Mouse (Mus musculus) ovary, adult 18-20 months (tissue): ENCODE measurements around the gene Sfn.

Source experiments
- DNase-seq: peaks from one replicate; pipeline ENCODE4 v3.0.0; 2022; ENCODE audit warnings: low spot score, mixed read lengths

Sfn gene

DNA sequence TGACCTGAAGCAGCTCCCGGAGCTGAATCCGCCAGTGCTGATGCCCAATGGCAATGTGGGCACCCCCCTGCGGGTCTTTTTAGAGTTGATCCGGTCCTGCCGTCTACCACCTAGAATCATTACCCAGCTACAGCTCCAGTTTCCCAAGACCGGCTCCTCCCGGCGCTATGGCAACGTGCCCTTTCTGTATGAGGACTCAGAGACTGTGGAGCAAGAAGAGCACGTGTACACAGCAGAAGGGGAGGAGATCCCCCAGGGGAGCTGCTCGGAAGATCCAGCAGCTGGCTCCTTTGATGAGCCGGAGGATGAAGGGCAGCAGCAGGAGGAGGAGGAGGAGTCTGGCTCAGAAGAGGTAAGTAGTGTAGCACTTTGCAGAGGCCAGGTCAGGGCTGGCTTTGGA lies 24.0 kb downstream of the Sfn start:
- DNase-seq = no peak

DNA sequence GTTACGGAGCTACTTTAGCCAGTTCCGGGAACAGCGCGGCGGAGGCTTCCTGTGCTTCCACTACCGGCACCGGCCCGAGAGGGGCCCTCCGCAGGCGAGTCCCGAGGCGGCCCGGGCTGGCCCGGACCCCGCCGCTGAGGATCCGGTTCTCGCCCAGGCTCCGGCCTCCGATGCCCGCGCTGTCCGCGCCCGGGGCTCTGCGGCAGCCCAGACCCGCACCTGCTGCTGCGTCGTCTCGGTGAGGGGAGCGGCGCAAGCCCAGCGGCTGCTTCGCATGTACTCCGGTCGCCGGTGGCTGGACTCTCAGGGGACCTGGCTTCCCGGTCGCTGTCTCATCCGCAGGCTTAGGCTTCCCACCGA lies 27.1 kb downstream of the Sfn start:
- no peak for DNase-seq

DNA sequence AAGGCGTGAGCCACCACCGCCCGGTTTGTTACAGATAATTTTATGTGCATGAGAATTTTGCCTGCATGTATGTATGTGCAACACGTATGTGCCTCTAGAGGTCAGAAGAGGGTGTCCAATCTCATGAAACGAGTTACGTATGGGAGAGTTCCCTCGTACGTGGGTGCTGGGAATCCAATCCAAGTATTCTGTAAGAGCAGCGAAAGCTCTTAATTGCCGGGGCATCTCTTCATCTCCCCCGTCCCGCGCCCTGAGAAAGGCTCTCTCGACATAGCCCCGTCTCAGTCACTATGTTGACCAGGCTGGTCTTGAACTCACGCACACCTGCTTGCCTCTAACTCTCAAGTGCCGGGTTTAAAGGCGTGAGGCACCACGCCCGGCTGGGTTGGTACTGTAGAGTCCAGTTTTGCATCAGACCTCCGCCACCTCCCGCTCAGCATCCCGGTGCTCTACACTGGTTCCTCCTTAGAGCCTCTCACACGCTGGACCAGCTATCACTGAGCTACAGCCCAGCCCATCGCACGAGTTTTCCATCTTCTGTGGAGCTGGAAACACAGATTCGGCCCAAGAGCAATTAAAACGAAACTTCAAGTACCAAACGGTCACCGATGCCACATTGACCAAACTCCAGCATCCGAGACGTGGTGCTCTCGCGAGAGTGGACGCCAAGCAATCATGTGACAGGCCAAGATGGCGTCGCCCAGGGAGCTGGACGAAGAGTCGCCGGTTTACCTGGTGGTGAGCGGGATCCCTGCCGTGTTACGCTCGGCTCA lies 27.7 kb downstream of the Sfn start, which contains the start of gene Gpatch3:
TSS of gene Gpatch3 (plus strand) at position 676 of the 773 bp plus-strand sequence.
- peak; percentile 85 for DNase-seq

DNA sequence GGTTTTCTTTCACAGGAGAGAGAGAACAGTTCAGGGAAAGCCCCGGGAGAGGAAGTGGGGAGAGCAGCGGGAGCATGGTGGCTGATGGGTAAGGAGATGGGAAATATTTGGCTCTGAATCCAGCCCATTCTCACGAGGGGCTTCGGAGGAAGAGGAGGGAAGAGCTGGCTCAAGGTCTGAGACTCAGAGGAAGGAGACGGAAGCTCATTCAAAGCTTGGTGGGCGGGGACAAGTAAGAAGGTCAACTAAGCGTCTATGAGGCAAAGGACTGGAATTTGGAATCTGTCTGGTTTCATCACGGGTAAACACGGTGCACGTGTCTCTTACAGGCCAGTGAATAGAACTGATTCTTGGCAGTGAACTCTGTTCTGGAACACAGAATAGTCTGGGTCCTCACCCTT lies 31.9 kb downstream of the Sfn start:
- DNase-seq = peak; percentile 44

DNA sequence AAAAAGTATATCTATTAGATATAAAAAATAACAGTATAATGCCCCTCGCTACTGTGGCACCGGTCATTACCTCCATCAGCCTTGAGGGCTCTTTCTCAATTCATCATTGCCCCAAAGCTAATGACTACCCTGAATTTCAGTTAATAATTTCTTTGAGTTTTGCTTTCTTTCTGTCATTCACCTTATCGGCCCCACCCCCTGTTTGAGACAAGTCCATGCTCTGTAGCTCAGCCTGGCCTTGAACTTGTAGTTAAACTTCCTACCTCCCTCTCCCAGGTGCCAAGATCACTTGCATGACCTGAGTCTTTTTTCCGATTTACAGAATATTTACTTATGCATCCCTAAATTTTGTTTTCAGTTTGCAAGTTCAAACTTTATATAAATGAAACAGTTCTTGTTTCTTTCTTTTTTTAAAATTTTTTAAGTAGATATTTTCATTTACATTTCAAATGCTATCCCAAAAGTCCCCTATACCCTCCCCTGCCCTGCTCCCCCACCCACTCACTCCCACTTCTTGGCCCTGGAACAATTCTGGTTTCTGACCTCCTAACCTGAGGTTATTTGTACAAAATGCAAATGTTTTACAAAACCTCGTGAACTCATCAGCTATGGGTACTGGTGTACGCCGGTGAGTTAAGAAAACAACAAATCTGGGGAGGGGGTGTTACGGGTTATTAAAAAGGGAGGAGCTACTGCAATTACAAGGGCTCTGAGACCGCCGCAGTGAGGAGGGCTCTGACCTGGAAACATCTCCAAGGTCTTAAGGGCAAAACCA lies 32.5 kb downstream of the Sfn start:
- DNase-seq = no peak

DNA sequence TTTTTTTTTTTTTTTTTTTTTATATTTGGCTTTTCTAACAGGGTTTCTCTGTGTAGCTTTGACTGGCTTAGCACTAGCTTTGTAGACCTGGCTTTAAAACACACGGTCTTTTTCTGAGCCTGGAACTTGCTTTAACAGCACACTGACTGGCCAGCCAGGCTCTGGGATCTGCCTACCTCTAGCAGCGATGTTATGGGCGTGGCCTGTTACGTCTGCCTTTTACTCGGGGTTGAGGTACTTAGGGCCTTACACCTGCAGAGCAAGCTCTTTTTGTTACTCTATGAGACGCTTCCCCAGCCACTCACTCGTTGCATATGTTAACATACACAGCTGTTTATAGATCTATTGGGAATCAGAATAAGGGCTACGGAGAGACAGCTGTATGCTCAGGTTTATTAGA lies 34.7 kb downstream of the Sfn start:
- DNase-seq = no peak

DNA sequence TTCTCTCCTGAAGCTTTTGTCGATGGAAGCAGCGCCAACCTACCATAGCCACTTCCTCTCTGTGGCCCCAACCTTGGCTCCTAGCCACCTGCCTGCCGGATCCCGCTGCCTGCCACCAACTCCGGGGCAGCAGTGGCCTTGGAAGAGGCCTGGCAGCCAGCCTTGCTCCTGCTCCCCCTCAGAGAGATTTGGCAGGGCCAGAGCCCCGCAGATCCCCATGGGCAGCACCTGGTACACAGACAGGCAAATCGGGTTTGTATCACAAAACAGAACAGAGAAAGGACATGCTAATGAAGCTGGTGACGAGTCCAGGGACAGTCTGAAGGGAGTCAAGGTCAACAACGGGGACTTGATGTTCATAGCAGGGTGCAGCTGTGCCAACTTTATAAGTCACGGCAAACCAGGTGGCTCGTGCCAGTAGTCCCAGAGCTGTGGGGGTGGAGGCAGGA lies 38.8 kb downstream of the Sfn start:
- DNase-seq = peak; percentile 77

DNA sequence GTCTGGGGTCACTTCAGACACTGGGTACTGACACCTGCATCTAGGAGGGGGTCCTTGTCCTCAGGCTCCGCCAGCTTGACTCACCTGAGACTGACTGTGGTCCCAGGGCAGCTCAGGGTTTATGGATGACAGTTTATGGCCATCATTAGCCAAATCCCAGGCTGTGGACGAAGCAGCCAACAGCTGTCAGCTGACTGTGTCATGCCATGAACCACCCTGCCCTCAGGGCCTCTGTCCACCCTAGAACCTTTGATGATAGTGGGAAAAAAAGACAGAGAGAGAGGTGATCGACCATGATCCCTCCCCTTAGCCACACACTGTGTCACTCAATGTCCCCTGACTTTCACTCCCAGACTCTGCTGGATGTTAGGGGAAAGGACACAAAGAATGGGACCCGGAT lies 40.3 kb downstream of the Sfn start:
- no peak for DNase-seq

DNA sequence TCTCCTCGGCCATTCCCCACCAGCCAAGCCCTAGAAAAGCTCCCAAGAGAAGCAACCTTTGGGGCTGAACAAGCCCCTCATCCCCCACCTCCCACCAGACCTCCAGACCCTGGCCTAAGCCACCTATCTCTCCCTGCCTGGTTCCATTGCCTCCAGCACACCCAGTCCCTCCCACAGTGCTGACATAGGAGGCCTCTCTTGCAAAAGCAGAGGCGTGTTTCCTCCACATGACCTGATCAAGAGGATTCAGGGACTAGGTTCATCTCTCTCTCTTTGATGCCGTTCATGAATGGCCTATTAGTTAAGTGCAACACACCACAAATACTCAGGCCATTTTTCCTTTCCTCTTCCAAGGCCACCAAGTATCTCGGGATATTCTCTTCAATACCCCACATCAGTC lies 42.1 kb downstream of the Sfn start:
- no peak for DNase-seq

DNA sequence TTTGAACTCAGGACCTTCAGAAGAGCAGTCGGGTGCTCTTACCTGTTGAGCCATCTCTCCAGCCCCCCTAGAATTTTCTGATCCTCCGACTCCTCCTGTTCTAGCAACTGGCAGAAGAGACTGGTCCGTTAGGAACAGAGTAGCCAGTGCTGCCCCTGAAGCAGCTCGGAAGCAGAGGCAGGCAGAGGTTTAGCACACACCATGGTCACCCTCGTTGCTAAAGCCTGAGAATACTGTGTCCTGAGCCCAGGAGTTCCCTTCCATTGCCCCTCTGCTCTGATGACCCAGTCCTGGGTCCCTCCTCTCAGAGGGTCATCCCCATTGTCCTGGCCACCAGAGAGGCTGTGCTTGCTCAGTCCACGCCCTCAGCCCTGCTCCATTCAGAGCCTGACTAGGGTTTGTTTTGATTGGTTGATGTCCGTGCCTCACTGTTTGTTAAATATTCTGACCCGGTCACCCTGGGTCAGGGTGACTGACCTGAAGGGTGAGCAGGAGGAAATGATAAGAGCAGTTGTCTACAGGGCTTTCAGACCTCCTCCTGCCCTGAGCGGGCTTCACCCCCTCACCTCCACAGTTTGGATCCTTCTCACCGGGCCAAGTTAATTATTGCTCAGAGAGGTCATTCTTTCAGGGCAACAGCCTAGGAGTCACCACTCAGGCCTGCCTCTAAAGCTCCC lies 44.8 kb downstream of the Sfn start:
- DNase-seq = no peak

DNA sequence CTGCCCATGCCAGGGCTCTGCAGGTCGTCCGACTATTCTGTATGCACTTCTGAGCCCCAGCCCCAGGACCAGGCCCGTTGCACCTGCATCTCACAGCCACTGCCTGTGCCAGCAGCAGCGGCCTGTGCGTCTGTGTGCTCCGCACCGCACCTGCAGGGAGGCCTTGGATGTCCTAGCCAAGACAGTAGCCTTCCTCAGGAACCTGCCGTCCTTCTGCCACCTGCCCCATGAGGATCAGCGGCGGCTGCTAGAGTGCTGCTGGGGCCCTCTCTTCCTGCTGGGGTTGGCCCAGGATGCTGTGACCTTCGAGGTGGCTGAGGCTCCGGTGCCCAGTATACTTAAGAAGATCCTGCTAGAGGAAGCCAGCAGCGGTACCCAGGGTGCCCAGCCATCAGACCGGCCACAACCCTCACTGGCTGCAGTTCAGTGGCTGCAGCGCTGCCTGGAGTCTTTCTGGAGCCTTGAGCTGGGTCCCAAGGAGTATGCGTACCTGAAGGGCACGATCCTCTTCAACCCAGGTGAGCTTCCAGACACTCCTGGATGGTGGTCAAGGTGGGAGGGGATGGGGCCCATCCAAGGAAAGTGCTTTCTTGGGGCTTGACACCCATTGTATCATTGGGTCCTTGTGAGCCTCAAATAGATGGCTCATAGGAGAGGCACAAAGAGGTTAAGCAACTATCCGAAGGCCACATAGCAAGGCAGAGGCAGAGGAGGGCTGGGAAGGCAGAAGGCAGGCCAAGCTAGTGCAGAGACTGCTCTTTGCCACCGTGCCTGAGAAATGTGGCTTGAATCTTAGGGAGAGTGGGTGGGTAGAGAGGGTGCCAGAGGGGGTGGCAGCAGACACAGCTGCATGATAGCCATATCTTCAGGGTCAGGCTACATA lies 48.3 kb downstream of the Sfn start:
- DNase-seq = peak; percentile 16

DNA sequence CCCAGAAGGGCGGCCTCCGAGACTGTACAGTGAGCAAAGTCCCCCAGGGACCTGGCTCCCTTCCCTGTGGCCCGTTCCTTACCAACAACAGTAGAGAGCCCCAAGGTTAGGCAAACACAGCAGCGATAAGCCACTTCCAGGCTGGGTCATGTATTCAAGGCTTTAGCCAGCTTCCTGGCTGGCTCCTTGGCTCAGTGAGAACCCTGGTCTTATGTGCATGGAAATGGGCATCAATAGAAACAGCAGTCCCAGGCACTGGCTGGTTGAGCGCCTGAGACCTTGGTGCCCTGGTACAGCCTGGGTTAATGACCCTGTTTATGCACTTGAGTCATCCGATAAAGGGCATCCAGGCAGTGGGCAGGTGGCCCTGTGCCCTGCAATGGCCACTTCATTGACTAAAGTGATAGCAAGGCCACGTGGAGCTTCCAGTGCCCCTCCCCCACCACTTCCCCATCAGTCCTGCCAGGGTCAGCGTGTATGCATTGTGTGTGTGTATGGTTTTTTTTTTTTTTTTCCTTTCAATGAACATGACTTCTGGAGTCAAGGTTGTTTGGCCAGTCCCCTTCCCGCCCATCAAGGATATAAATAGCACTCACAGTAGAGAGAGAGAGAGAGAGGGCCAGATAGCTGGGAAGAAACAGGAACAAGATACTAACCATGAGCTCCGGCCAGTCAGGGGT lies 49.1 kb downstream of the Sfn start, which contains the start of gene Nr0b2:
TSS of gene Nr0b2 (plus strand) at position 609 of the 680 bp plus-strand sequence.
- peak; percentile 75 for DNase-seq

DNA sequence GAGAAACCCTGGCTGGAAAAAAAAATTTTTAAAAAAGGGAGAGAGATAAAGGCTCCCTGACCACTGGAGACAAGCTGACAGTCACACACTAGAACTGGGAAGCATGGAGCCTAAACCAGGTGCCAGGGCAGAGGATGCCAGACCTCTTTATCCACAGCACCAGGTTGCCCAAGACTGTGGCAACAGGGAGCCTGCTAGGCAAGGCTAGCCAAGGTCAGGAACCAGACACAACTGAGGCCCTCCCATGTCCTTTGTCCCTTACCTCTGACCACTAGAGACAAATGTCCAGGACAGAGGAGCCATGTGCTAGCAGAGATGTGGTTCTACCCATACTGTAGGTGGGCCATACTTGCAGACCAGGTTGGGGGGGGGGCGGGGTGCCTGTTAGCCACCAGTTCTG lies 49.9 kb downstream of the Sfn start:
- DNase-seq = no peak
